Mouse (Mus musculus) intestine, embryonic 16.5 days (tissue): ENCODE data around the gene Clec1a. TPM values are rescaled to one million over a fixed set of nuclear protein-coding genes. Genes with fewer than 3 reads are reported as not detected.

Experiments used
- ATAC-seq: fragments of 200-750 bp; cut with Nextera tagmentation; 2 replicates; pipeline ENCODE4 v1.8.0; 2017; ENCODE audit warnings: moderate TSS enrichment, moderate library complexity
- H3K27ac ChIP-seq: fragments of 300-500 bp; sonication (generic); 2 replicates; pipeline ENCODE4 v1.5.1; 2014; ENCODE audit warnings: mild to moderate bottlenecking, low read length
- H3K27me3 ChIP-seq: fragments of 300-500 bp; sonication (generic); replicated peaks from 2 replicates; pipeline ENCODE4 v1.6.1; 2014; ENCODE audit warnings: low read length, control low read depth, mixed read lengths; ENCODE audit not compliant: control insufficient read depth, insufficient read depth
- H3K36me3 ChIP-seq: fragments of 300-500 bp; sonication (generic); 2 replicates; pipeline ENCODE4 v1.6.1; 2014; ENCODE audit warnings: low read length, control low read depth; ENCODE audit not compliant: control insufficient read depth, insufficient read depth
- H3K4me1 ChIP-seq: fragments of 300-500 bp; sonication (generic); 2 replicates; pipeline ENCODE4 v1.6.1; 2014; ENCODE audit warnings: low read length, control low read depth, mixed read lengths; ENCODE audit not compliant: control insufficient read depth, insufficient read depth
- H3K4me2 ChIP-seq: fragments of 300-500 bp; sonication (generic); 2 replicates; pipeline ENCODE4 v1.6.1; 2014; ENCODE audit warnings: low read depth, low read length, control low read depth
- H3K4me3 ChIP-seq: fragments of 300-500 bp; sonication (generic); 2 replicates; pipeline ENCODE4 v1.5.1; 2014; ENCODE audit warnings: mild to moderate bottlenecking, low read length
- H3K9ac ChIP-seq: fragments of 300-500 bp; sonication (generic); 2 replicates; pipeline ENCODE4 v1.6.1; 2014; ENCODE audit warnings: low read depth, low read length
- H3K9me3 ChIP-seq: fragments of 300-500 bp; sonication (generic); 2 replicates; pipeline ENCODE4 v1.6.1; 2016; ENCODE audit warnings: low read length, control low read depth; ENCODE audit not compliant: control insufficient read depth
- WGBS: fragments of 180-500 bp; shearing (Covaris S2); extraction: QIAGEN DNeasy Blood & Tissue Kit; methylation state at CpG from one replicate; pipeline ENCODE4 v1.1.7; 2014; 5-methylcytosine and 5-hydroxymethylcytosine counted together
- polyA plus RNA-seq: library from polyadenylated mRNA; unstranded; fragments of >200 nt; fragmentation: Nextera tagmentation; extraction: Ambion mirVana; gene quantifications from 2 replicates; pipeline ENCODE4 v1.2.1, GENCODE M21; 2015

Clec1a gene
- polyA plus RNA-seq, 1 experiment from 2014 or later: 3.6 TPM

- no peaks in the 10 kb centered on the region for H3K9me3 ChIP-seq
- H3K4me1 ChIP-seq: no peaks in the 10 kb centered on the region
- no peak overlapping the region for H3K4me2 ChIP-seq
- no peak overlapping the region for H3K4me3 ChIP-seq
- H3K27me3 ChIP-seq: no peaks in the 10 kb centered on the region
- ATAC-seq: no peak
- 51% methylated on average over 1 of the region's 1 CpGs for WGBS
- no peak overlapping the region for H3K9ac ChIP-seq
- H3K27ac ChIP-seq: no peak overlapping the region
- no peaks in the 10 kb centered on the region for H3K36me3 ChIP-seq
These were observed 37.6 kb downstream of the Clec1a start for GRCm38 (mm10) chr6:129414177-129414576.

- Histone ChIP-seq H3K27ac (no peak within 1 kb of the TSS), H3K9ac (no peak within 1 kb of the TSS), H3K4me1 (no peaks in the 10 kb centered on the region), H3K4me3 (no peak within 1 kb of the TSS), H3K9me3 (no peaks in the 10 kb centered on the region), H3K27me3 (no peaks in the 10 kb centered on the region), H3K36me3 (no peaks in the 10 kb centered on the region), H3K4me2 (no peak within 1 kb of the TSS)
- ATAC-seq: no peak
- 85% methylated on average over 2 of the region's 2 CpGs for WGBS
These were observed 43.2 kb downstream of the Clec1a start, which contains the start of gene Clec9a for GRCm38 (mm10) chr6:129408562-129408961. TSS of gene Clec9a (plus strand) at chr6:129408862.

- ATAC-seq: no peak
- Histone ChIP-seq H3K9me3 (no peaks in the 10 kb centered on the region), H3K9ac (no peak overlapping the region), H3K27ac (0 out of 2 replicates have a peak overlapping the region, but pooled peaks have one; percentile 15), H3K27me3 (no peaks in the 10 kb centered on the region), H3K36me3 (no peaks in the 10 kb centered on the region), H3K4me3 (no peak overlapping the region), H3K4me2 (no peak overlapping the region), H3K4me1 (no peaks in the 10 kb centered on the region)
- 40% methylated on average over 2 of the region's 2 CpGs for WGBS
These were observed 44.5 kb downstream of the Clec1a start for GRCm38 (mm10) chr6:129407324-129407723.

GRCm38 (mm10) chr6:129405999-129406398, 45.8 kb downstream of the Clec1a start:
- Histone ChIP-seq H3K9me3 (no peaks in the 10 kb centered on the region), H3K27me3 (no peaks in the 10 kb centered on the region), H3K9ac (no peak overlapping the region), H3K4me1 (no peaks in the 10 kb centered on the region), H3K4me3 (no peak overlapping the region), H3K36me3 (no peaks in the 10 kb centered on the region), H3K4me2 (no peak overlapping the region), H3K27ac (no peak overlapping the region)
- no peak for ATAC-seq

- ATAC-seq: no peak
- Histone ChIP-seq H3K27ac (no peak overlapping the region), H3K9ac (no peak overlapping the region), H3K4me3 (no peak overlapping the region), H3K4me1 (no peaks in the 10 kb centered on the region), H3K36me3 (no peaks in the 10 kb centered on the region), H3K4me2 (no peak overlapping the region), H3K27me3 (no peaks in the 10 kb centered on the region), H3K9me3 (no peaks in the 10 kb centered on the region)
- WGBS: 77% methylated on average over 6 of the region's 6 CpGs
These were observed 48.4 kb downstream of the Clec1a start for GRCm38 (mm10) chr6:129403391-129403790.

- no peaks in the 10 kb centered on the region for H3K36me3 ChIP-seq
- no peak overlapping the region for H3K4me3 ChIP-seq
- no peaks in the 10 kb centered on the region for H3K27me3 ChIP-seq
- H3K27ac ChIP-seq: no peak overlapping the region
- H3K9ac ChIP-seq: no peak overlapping the region
- no peaks in the 10 kb centered on the region for H3K4me1 ChIP-seq
- no peaks in the 10 kb centered on the region for H3K9me3 ChIP-seq
- 95% methylated on average over 2 of the region's 2 CpGs for WGBS
- H3K4me2 ChIP-seq: no peak overlapping the region
- no peak for ATAC-seq
These were observed 49.4 kb downstream of the Clec1a start for GRCm38 (mm10) chr6:129402404-129402803.

- no peaks in the 10 kb centered on the region for H3K4me1 ChIP-seq
- ATAC-seq: no peak
- no peaks in the 10 kb centered on the region for H3K27me3 ChIP-seq
- no peaks in the 10 kb centered on the region for H3K36me3 ChIP-seq
- H3K9me3 ChIP-seq: no peaks in the 10 kb centered on the region
- no peak overlapping the region for H3K9ac ChIP-seq
- H3K27ac ChIP-seq: no peak overlapping the region
- 61% methylated on average over 6 of the region's 6 CpGs for WGBS
- no peak overlapping the region for H3K4me3 ChIP-seq
- H3K4me2 ChIP-seq: no peak overlapping the region
These were observed 51.9 kb downstream of the Clec1a start for GRCm38 (mm10) chr6:129399945-129400344.

GRCm38 (mm10) chr6:129396997-129397396, 54.8 kb downstream of the Clec1a start, which contains the start of gene Clec1b:
TSS of gene Clec1b (plus strand) at chr6:129397297.
- Histone ChIP-seq H3K27ac (no peak within 1 kb of the TSS), H3K9me3 (no peaks in the 10 kb centered on the region), H3K27me3 (no peaks in the 10 kb centered on the region), H3K4me2 (no peak within 1 kb of the TSS), H3K9ac (no peak within 1 kb of the TSS), H3K4me1 (no peaks in the 10 kb centered on the region), H3K4me3 (no peak within 1 kb of the TSS), H3K36me3 (no peaks in the 10 kb centered on the region)
- ATAC-seq: no peak
- 85% methylated on average over 8 of the region's 8 CpGs for WGBS

- Histone ChIP-seq H3K36me3 (no peaks in the 10 kb centered on the region), H3K9ac (no peak overlapping the region), H3K4me2 (no peak overlapping the region), H3K27me3 (no peaks in the 10 kb centered on the region), H3K9me3 (no peaks in the 10 kb centered on the region), H3K27ac (no peak overlapping the region), H3K4me3 (no peak overlapping the region), H3K4me1 (no peaks in the 10 kb centered on the region)
- 72% methylated on average over 6 of the region's 6 CpGs for WGBS
- no peak for ATAC-seq
These were observed 58.1 kb downstream of the Clec1a start for GRCm38 (mm10) chr6:129393732-129394131.

- WGBS: 19% methylated on average over 2 of the region's 2 CpGs
- ATAC-seq: no peak
- no peak overlapping the region for H3K4me3 ChIP-seq
These were observed 58.6 kb downstream of the Clec1a start for GRCm38 (mm10) chr6:129393087-129393720.

More at GRCm38 (mm10) chr6:129393087-129393720, 58.6 kb downstream of the Clec1a start:
- Histone ChIP-seq H3K4me2 (no peak overlapping the region), H3K9ac (no peak overlapping the region), H3K27me3 (no peaks in the 10 kb centered on the region), H3K27ac (no peak overlapping the region), H3K9me3 (no peaks in the 10 kb centered on the region), H3K36me3 (no peaks in the 10 kb centered on the region), H3K4me1 (no peaks in the 10 kb centered on the region)
